Mouse (Mus musculus): ENCODE results near the gene Fgfr2. TPM values are rescaled to one million over a fixed set of nuclear protein-coding genes. Genes with fewer than 3 reads are reported as not detected.

The Fgfr2 gene
- polyA plus RNA-seq, 1 experiment from 2014 or later, result 86.9 TPM

DNA sequence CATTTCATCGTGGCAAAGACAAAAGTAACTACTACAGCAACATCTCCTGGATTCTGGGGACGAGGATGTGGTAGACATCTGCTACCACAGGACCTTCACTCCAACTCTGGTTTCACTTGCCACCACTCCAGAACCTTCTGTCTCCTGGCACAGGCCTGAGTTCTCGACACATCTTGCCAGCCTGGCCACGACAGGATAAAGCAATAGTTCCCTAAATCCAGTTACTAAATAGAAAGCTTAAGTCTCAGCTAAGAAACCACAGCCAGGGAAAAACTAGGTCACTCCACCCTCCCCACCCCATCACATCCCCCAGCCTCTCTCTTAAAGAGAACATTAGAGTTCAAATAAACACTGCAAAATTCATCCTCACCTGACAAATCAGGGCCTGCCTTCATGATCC, 1035.0 kb downstream of the Fgfr2 start:
- H3K4me2 ChIP-seq (ENCODE audit: low read depth), result no peak overlapping the region
- no peaks in the 10 kb centered on the region for H3K9me3 ChIP-seq (ENCODE audit: control insufficient read depth, low read length)
- H3K4me3 ChIP-seq (ENCODE audit: low read depth, low read length), result no peak overlapping the region
- no peaks in the 10 kb centered on the region for H3K4me1 ChIP-seq (ENCODE audit: control insufficient read depth, insufficient read depth, low read length)
- ATAC-seq (ENCODE audit: insufficient read depth, low FRiP score, low TSS enrichment) (no peak), DNase-seq (ENCODE audit: low spot score) (no peak)
- H3K27me3 ChIP-seq (ENCODE audit: control insufficient read depth, insufficient read depth, low read length), result no peaks in the 10 kb centered on the region
- no peaks in the 10 kb centered on the region for H3K36me3 ChIP-seq (ENCODE audit: control insufficient read depth, insufficient read depth, low read length)
- no peak overlapping the region for H3K9ac ChIP-seq (ENCODE audit: low read length)
- no peak overlapping the region for H3K27ac ChIP-seq (ENCODE audit: low read depth, low read length)
- WGBS, result 86% methylated on average over 4 of the region's 4 CpGs

DNA sequence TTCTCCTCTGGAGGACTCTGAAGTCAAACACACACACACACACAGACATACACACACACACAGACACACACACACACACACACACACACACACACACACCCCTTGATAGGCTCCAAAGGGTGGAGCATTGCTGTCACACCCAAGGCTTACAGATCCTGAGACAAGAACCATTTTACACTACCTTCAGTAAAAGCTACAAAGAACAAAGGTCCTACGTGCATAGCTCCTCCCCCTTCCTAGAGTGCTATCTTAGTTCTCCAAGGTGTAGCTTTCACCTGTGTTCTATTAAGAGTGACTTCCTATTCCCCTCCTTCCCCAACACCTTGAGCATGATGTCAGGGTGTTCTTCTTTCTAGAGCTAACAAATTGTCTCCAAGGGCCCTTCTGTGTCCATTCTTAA, 1047.3 kb downstream of the Fgfr2 start:
- ATAC-seq (ENCODE audit: insufficient read depth, low FRiP score, low TSS enrichment) (no peak), DNase-seq (ENCODE audit: low spot score) (no peak)
- no peaks in the 10 kb centered on the region for H3K27me3 ChIP-seq (ENCODE audit: control insufficient read depth, insufficient read depth, low read length)
- no peaks in the 10 kb centered on the region for H3K9me3 ChIP-seq (ENCODE audit: control insufficient read depth, low read length)
- H3K27ac ChIP-seq (ENCODE audit: low read depth, low read length), result no peak overlapping the region
- no peaks in the 10 kb centered on the region for H3K36me3 ChIP-seq (ENCODE audit: control insufficient read depth, insufficient read depth, low read length)
- 79% methylated on average over 1 of the region's 1 CpGs for WGBS
- no peaks in the 10 kb centered on the region for H3K4me1 ChIP-seq (ENCODE audit: control insufficient read depth, insufficient read depth, low read length)
- H3K9ac ChIP-seq (ENCODE audit: low read length), result no peak overlapping the region
- H3K4me2 ChIP-seq (ENCODE audit: low read depth), result no peak overlapping the region
- H3K4me3 ChIP-seq (ENCODE audit: low read depth, low read length), result no peak overlapping the region

DNA sequence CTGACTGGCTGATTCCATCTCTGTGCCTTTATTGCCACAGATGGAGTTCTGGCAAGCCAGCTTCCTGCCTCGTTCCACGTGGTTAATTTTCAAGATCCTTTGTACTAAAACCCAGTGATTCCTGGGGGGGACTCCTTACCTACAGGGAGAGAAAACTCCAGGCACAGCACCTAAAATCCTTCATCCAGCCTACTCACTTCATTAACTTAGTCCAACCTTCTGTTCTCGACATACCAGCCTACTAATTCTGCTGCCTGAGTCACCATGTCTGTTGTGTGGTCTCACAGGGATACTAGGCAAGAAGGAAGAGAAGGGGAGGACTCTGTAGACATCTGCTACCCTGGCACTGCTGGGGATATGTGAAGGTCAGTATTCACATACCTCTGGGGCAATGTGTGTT, 1048.6 kb downstream of the Fgfr2 start:
- Histone ChIP-seq H3K9me3 (ENCODE audit: control insufficient read depth, low read length) (no peaks in the 10 kb centered on the region), H3K27me3 (ENCODE audit: control insufficient read depth, insufficient read depth, low read length) (no peaks in the 10 kb centered on the region), H3K4me2 (ENCODE audit: low read depth) (no peak overlapping the region), H3K4me3 (ENCODE audit: low read depth, low read length) (no peak overlapping the region), H3K27ac (ENCODE audit: low read depth, low read length) (no peak overlapping the region), H3K4me1 (ENCODE audit: control insufficient read depth, insufficient read depth, low read length) (no peaks in the 10 kb centered on the region), H3K9ac (ENCODE audit: low read length) (no peak overlapping the region), H3K36me3 (ENCODE audit: control insufficient read depth, insufficient read depth, low read length) (no peaks in the 10 kb centered on the region)
- WGBS, result 87% methylated on average over 3 of the region's 3 CpGs
- ATAC-seq (ENCODE audit: insufficient read depth, low FRiP score, low TSS enrichment) (no peak), DNase-seq (ENCODE audit: low spot score) (no peak)

DNA sequence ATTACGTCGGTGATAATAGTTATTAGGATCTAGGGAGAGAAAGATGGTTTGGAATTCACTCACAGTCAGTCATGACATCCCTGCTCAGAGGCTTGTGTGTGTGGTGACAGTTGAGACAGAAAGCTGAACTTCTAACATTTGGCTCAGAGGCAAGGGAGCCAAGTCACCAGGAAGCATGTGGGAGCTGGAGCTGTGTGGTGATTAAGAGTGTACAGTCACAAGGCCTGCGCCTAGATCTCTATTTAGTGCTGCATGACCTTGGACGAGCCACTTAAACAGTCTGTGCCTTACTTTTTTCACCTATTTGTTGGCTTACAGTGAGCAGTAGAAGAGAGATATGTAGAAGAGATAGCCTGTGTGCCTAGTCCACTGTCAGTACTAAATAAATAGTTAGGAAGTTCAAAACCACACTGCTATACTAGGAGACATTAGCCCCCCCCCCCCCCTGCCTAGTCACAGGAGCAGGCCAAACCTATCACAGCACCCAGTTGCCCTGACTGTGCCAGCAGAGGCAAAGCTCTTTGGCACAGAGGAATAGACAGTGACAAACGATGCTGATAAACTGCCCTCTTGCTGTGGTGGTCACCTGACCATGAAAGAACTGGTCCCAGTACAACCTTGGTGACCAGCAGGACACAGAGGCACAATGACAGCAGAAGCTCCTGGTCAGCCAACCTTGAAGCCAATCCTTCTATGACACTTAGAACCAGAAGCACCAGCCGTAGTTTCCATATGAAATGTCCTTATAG, 1052.1 kb downstream of the Fgfr2 start:
- no peak for ATAC-seq (ENCODE audit: insufficient read depth, low FRiP score, low TSS enrichment)
- no peak overlapping the region for H3K4me3 ChIP-seq (ENCODE audit: low read depth, low read length)

DNA sequence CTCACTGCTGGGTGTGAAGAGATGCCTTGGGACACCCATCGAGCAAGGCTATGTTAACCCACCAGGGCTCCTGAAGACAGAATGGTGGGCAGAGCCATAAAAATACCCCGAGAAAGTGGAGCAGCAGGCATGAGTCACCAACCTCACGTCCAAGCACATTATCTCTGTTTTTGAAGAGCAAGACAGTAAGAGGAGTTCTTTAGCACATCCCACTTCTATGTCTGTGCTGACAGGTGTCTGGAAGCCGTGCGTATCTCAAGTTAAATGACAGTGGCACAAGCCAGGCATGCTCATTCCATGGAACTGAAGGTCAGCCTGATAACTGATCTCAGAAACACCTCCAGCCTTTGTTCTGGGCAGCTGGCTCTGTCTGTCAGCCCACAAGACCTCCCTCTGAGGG, 1055.2 kb downstream of the Fgfr2 start:
- 82% methylated on average over 5 of the region's 5 CpGs for WGBS

More for the DNA sequence above, 1052.1 kb downstream of the Fgfr2 start:
- Histone ChIP-seq H3K27me3 (ENCODE audit: control insufficient read depth, insufficient read depth, low read length) (no peaks in the 10 kb centered on the region), H3K9ac (ENCODE audit: low read length) (no peak overlapping the region), H3K36me3 (ENCODE audit: control insufficient read depth, insufficient read depth, low read length) (no peaks in the 10 kb centered on the region), H3K4me1 (ENCODE audit: control insufficient read depth, insufficient read depth, low read length) (no peaks in the 10 kb centered on the region), H3K4me2 (ENCODE audit: low read depth) (no peak overlapping the region), H3K27ac (ENCODE audit: low read depth, low read length) (no peak overlapping the region), H3K9me3 (ENCODE audit: control insufficient read depth, low read length) (no peaks in the 10 kb centered on the region)
- no peak for DNase-seq (ENCODE audit: low spot score)
- WGBS, result 88% methylated on average over 6 of the region's 6 CpGs

DNA sequence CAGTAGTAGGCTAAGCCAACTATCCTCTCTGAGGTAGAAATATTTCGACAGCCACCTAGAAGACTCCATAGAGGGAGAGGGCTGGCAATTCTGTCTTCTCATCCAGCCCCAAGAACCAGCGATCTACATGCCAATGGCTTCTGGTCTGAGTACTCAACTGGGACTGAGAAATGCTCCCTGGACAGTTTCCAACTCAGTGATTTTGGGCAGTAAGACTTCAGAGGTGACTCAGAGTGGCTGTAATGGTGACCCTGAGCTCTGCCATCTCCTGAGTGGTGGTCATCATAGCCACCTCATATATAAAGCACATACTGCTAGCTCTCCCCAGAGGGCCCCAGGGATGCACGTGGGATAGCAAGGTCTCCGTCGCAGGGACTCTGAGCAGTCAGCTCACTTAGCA, 1055.6 kb downstream of the Fgfr2 start:
- DNase-seq (ENCODE audit: low spot score) (no peak), ATAC-seq (ENCODE audit: insufficient read depth, low FRiP score, low TSS enrichment) (no peak)
- no peak overlapping the region for H3K27ac ChIP-seq (ENCODE audit: low read depth, low read length)
- no peaks in the 10 kb centered on the region for H3K4me1 ChIP-seq (ENCODE audit: control insufficient read depth, insufficient read depth, low read length)
- H3K4me2 ChIP-seq (ENCODE audit: low read depth), result no peak overlapping the region
- H3K9ac ChIP-seq (ENCODE audit: low read length), result no peak overlapping the region
- no peaks in the 10 kb centered on the region for H3K36me3 ChIP-seq (ENCODE audit: control insufficient read depth, insufficient read depth, low read length)
- H3K4me3 ChIP-seq (ENCODE audit: low read depth, low read length), result no peak overlapping the region
- WGBS, result 87% methylated on average over 5 of the region's 5 CpGs
- H3K9me3 ChIP-seq (ENCODE audit: control insufficient read depth, low read length), result no peaks in the 10 kb centered on the region
- no peaks in the 10 kb centered on the region for H3K27me3 ChIP-seq (ENCODE audit: control insufficient read depth, insufficient read depth, low read length)

More for the DNA sequence above, 1055.2 kb downstream of the Fgfr2 start:
- no peaks in the 10 kb centered on the region for H3K4me1 ChIP-seq (ENCODE audit: control insufficient read depth, insufficient read depth, low read length)
- H3K4me2 ChIP-seq (ENCODE audit: low read depth), result no peak overlapping the region
- H3K9ac ChIP-seq (ENCODE audit: low read length), result no peak overlapping the region
- no peaks in the 10 kb centered on the region for H3K27me3 ChIP-seq (ENCODE audit: control insufficient read depth, insufficient read depth, low read length)
- H3K9me3 ChIP-seq (ENCODE audit: control insufficient read depth, low read length), result no peaks in the 10 kb centered on the region
- H3K4me3 ChIP-seq (ENCODE audit: low read depth, low read length), result no peak overlapping the region
- no peak for ATAC-seq (ENCODE audit: insufficient read depth, low FRiP score, low TSS enrichment)
- no peak for DNase-seq (ENCODE audit: low spot score)
- no peaks in the 10 kb centered on the region for H3K36me3 ChIP-seq (ENCODE audit: control insufficient read depth, insufficient read depth, low read length)
- H3K27ac ChIP-seq (ENCODE audit: low read depth, low read length), result no peak overlapping the region

DNA sequence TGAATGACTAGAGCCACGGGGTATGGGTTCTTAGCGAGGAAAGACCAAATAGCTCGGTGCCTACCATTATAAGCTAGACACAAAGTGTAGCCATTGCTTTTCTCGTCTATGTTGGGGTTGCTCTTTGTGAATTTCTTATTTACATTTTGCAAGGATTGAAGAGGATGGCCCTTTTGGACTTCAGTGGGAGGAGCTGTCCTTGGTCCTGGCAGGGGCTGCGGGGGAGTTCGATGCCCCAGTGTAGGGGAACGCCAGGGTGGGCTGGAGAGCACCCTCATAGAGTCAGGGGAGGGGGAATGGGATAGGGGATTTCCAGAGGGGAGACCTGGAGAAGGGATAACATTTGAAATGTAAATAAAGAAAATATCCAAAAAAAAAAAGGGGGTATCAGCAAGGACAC, 1063.0 kb downstream of the Fgfr2 start:
- no peak overlapping the region for H3K27ac ChIP-seq (ENCODE audit: low read depth, low read length)
- no peak overlapping the region for H3K4me3 ChIP-seq (ENCODE audit: low read depth, low read length)
- ATAC-seq (ENCODE audit: insufficient read depth, low FRiP score, low TSS enrichment) (no peak), DNase-seq (ENCODE audit: low spot score) (no peak)
- H3K36me3 ChIP-seq (ENCODE audit: control insufficient read depth, insufficient read depth, low read length), result no peaks in the 10 kb centered on the region
- no peak overlapping the region for H3K4me2 ChIP-seq (ENCODE audit: low read depth)
- WGBS, result 84% methylated on average over 7 of the region's 7 CpGs
- H3K9ac ChIP-seq (ENCODE audit: low read length), result no peak overlapping the region
- no peaks in the 10 kb centered on the region for H3K27me3 ChIP-seq (ENCODE audit: control insufficient read depth, insufficient read depth, low read length)
- H3K4me1 ChIP-seq (ENCODE audit: control insufficient read depth, insufficient read depth, low read length), result no peaks in the 10 kb centered on the region
- no peaks in the 10 kb centered on the region; the same call in 1 of the 2 replicates for H3K9me3 ChIP-seq (ENCODE audit: control insufficient read depth, low read length)

DNA sequence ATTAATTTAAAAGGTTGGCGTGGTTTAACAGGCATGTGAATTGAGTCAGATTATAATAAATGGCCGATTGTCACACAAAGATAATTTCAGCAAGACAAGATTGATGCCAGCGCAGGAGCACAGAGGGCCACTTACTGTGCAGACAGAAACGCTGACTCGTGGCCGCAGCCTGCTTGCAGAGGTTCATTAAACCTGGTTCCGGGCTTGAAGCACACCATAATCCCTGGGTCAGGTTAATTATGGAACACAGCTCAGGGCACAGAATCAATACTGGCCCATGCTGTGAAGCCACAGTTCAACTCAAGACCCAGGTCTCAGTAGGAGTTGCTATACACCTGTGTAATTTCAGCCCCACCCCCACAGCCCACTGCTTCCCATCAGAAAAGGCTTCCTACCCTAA, 1066.6 kb downstream of the Fgfr2 start:
- H3K4me1 ChIP-seq (ENCODE audit: control insufficient read depth, insufficient read depth, low read length), result no peaks in the 10 kb centered on the region
- no peak overlapping the region for H3K9ac ChIP-seq (ENCODE audit: low read length)
- H3K27ac ChIP-seq (ENCODE audit: low read depth, low read length), result no peak overlapping the region
- no peaks in the 10 kb centered on the region for H3K27me3 ChIP-seq (ENCODE audit: control insufficient read depth, insufficient read depth, low read length)
- no peak for ATAC-seq (ENCODE audit: insufficient read depth, low FRiP score, low TSS enrichment)
- H3K4me2 ChIP-seq (ENCODE audit: low read depth), result no peak overlapping the region
- no peaks in the 10 kb centered on the region for H3K36me3 ChIP-seq (ENCODE audit: control insufficient read depth, insufficient read depth, low read length)
- peak; percentile 18 for DNase-seq (ENCODE audit: low spot score)
- H3K4me3 ChIP-seq (ENCODE audit: low read depth, low read length), result no peak overlapping the region
- 65% methylated on average over 7 of the region's 7 CpGs for WGBS
- no peaks in the 10 kb centered on the region for H3K9me3 ChIP-seq (ENCODE audit: control insufficient read depth, low read length)

DNA sequence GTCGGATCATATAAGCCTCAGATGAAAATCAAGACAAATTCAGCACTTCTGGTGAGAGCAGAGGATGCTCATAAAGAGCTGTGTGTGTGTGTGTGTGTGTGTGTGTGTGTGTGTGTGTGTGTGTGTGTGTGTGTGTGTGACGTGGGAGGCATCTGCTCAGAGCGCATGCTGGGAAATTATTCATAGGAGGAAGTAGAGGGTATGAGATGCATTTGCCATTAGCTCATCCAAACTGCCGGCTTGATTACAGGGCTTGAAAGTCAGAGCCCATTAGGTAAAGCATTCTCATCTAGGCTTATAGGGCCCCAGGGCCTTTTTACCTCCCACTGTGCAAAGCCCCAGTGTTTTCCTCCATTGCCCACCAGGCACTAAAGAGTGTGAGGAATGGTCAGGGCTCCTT, 1076.5 kb downstream of the Fgfr2 start:
- H3K36me3 ChIP-seq (ENCODE audit: control insufficient read depth, insufficient read depth, low read length), result no peaks in the 10 kb centered on the region

More for the DNA sequence above, 1076.5 kb downstream of the Fgfr2 start:
- no peak overlapping the region for H3K4me2 ChIP-seq (ENCODE audit: low read depth)
- DNase-seq (ENCODE audit: low spot score), result no peak
- H3K4me3 ChIP-seq (ENCODE audit: low read depth, low read length), result no peak overlapping the region
- 0 out of 2 replicates have a peak, but pooled peaks cover 2% of the 10 kb centered on the region for H3K4me1 ChIP-seq (ENCODE audit: control insufficient read depth, insufficient read depth, low read length)
- WGBS, result 70% methylated on average over 4 of the region's 4 CpGs
- H3K27me3 ChIP-seq (ENCODE audit: control insufficient read depth, insufficient read depth, low read length), result no peaks in the 10 kb centered on the region
- no peak overlapping the region for H3K9ac ChIP-seq (ENCODE audit: low read length)
- H3K9me3 ChIP-seq (ENCODE audit: control insufficient read depth, low read length), result no peaks in the 10 kb centered on the region
- H3K27ac ChIP-seq (ENCODE audit: low read depth, low read length), result no peak overlapping the region
- ATAC-seq (ENCODE audit: insufficient read depth, low FRiP score, low TSS enrichment), result no peak
